Mouse (Mus musculus) heart, embryonic 11.5 days (tissue): ENCODE measurements around the gene Slc17a2. TPM values are rescaled to one million over a fixed set of nuclear protein-coding genes. Genes with fewer than 3 reads are reported as not detected.

Experiments used
- ATAC-seq: fragments of 200-750 bp; cut with Nextera tagmentation; replicated peaks from 2 replicates; pipeline ENCODE4 v1.8.0; 2017; ENCODE audit warnings: moderate library complexity; ENCODE audit not compliant: insufficient number of reproducible peaks, low FRiP score, low TSS enrichment
- H3K27ac ChIP-seq: fragments of 300-500 bp; sonication (generic); 2 replicates; pipeline ENCODE4 v1.5.1; 2014; ENCODE audit warnings: mild to moderate bottlenecking, low read depth, low read length
- H3K27me3 ChIP-seq: fragments of 300-500 bp; sonication (generic); 2 replicates; pipeline ENCODE4 v1.6.1; 2014; ENCODE audit warnings: mild to moderate bottlenecking, low read length, mixed read lengths; ENCODE audit not compliant: control insufficient read depth, insufficient read depth
- H3K36me3 ChIP-seq: fragments of 300-500 bp; sonication (generic); 2 replicates; pipeline ENCODE4 v1.6.1; 2014; ENCODE audit warnings: mild to moderate bottlenecking, low read length, moderate library complexity, mixed read lengths; ENCODE audit not compliant: control insufficient read depth, insufficient read depth
- H3K4me1 ChIP-seq: fragments of 300-500 bp; sonication (generic); 2 replicates; pipeline ENCODE4 v1.6.1; 2014; ENCODE audit warnings: low read length; ENCODE audit not compliant: control insufficient read depth, insufficient read depth
- H3K4me2 ChIP-seq: fragments of 300-500 bp; sonication (generic); 2 replicates; pipeline ENCODE4 v1.6.1; 2014; ENCODE audit warnings: mild to moderate bottlenecking, moderate library complexity
- H3K4me3 ChIP-seq: fragments of 300-500 bp; sonication (generic); 2 replicates; pipeline ENCODE4 v1.5.1; 2014; ENCODE audit warnings: low read depth, low read length
- H3K9ac ChIP-seq: fragments of 300-500 bp; sonication (generic); 2 replicates; pipeline ENCODE4 v1.6.1; 2014; ENCODE audit warnings: mild to moderate bottlenecking, low read depth, low read length, moderate library complexity
- H3K9me3 ChIP-seq: fragments of 300-500 bp; sonication (generic); replicated peaks from 2 replicates; pipeline ENCODE4 v1.6.1; 2016; ENCODE audit warnings: low read length; ENCODE audit not compliant: control insufficient read depth
- WGBS: fragments of 180-500 bp; shearing (Covaris S2); extraction: QIAGEN DNeasy Blood & Tissue Kit; methylation state at CpG from one replicate; pipeline ENCODE4 v1.1.7; 2014; ENCODE audit not compliant: insufficient replicate concordance; 5-methylcytosine and 5-hydroxymethylcytosine counted together
- polyA plus RNA-seq: library from polyadenylated mRNA; unstranded; fragments of >200 nt; fragmentation: Nextera tagmentation; extraction: Ambion mirVana; gene quantifications from 2 replicates; pipeline ENCODE4 v1.2.1, GENCODE M21; 2014

The Slc17a2 gene
- polyA plus RNA-seq, 1 experiment from 2014 or later, result not detected

DNA sequence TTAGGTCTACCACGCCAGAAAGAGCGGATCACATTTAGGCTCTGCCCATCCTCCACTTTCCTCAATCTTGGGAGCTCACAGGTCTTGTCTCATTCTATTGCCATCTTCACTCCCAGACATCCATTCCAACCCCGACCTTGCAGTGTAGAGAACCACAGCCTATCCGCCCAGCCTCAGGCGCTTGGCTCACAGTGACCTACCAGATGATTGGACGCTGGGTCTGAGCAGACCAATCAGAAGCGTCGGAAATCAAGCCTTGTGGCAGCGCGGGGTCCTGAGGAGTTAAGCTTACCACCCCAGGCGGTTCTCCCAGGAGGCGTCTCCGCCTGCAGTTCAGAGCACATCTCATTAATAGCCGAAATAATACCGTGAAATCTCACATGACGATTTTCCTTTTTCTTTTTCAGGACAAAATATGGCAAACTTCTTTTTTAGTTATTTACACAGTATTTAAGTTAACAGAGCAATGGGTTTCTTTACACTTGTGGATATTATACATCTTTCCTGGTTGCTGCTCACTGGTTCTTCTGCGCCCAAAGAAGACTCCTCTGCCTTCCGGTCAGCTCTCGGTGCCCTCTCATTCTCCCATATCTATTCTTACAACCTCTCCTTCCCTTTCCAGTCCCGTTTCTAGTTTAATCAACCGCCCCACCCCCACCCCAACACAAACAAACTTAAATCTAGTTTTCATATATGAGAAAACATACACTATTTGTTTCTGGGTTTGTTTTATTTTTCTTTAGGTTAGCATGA lies 34.1 kb upstream of the Slc17a2 start:
- no peak overlapping the region for H3K27ac ChIP-seq
- H3K4me2 ChIP-seq, result peak overlapping the region; percentile 56
- no peaks in the 10 kb centered on the region for H3K27me3 ChIP-seq
- H3K9ac ChIP-seq, result no peak overlapping the region
- H3K4me1 ChIP-seq, result no peaks in the 10 kb centered on the region
- no peaks in the 10 kb centered on the region for H3K36me3 ChIP-seq
- H3K4me3 ChIP-seq, result peak overlapping the region; percentile 16; the same call in 1 of the 2 replicates
- whole genome bisulfite sequencing, result 15% methylated on average over 21 of the region's 21 CpGs
- H3K9me3 ChIP-seq, result no peaks in the 10 kb centered on the region
- peak; percentile 87 for ATAC-seq

DNA sequence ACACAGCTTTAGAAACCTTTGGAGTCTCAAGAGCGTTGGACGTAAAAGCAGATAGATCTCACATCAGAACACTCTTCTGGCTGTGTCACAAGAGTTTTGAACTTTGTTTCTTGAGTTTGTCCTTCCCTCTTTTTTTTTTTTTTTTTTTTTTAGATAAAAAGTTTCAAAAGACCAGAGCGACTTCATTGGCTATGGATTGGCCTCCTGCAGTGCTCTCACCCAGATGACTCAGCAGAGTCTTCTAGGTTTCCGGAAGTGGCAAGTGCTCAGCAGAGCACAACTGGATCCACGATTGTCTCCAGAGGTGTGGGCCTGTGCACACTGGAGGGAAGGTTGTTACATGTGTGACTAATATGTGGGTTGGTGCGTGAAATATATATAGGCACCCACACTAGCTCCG lies 28.5 kb upstream of the Slc17a2 start:
- no peak overlapping the region for H3K4me2 ChIP-seq
- no peaks in the 10 kb centered on the region for H3K36me3 ChIP-seq
- no peak for ATAC-seq
- no peaks in the 10 kb centered on the region for H3K4me1 ChIP-seq
- no peak overlapping the region for H3K9ac ChIP-seq
- H3K4me3 ChIP-seq, result no peak overlapping the region
- no peaks in the 10 kb centered on the region for H3K9me3 ChIP-seq
- H3K27ac ChIP-seq, result no peak overlapping the region
- no peaks in the 10 kb centered on the region for H3K27me3 ChIP-seq
- 89% methylated on average over 7 of the region's 7 CpGs for WGBS

DNA sequence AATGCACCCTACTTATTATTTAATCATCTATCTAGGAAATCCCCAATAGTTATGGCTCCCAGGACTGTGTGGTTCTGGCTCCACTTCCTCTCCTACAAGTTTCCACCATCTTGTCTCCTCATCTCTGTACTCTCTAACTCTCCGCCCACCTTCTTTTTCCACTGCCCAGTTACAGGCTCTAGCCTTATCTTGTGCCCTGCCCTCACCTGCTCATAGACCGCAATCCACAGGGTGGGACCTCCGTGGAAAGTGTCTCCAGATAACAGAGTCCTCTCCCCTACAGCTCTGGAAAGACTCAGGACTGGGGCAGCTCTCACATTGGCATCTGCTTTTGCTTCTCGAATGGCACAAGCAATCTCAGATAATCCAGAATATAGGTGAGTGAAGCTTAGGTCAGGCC lies 27.8 kb upstream of the Slc17a2 start:
- no peaks in the 10 kb centered on the region for H3K36me3 ChIP-seq
- H3K9me3 ChIP-seq, result no peaks in the 10 kb centered on the region
- no peak for ATAC-seq
- no peak overlapping the region for H3K4me3 ChIP-seq
- H3K27me3 ChIP-seq, result no peaks in the 10 kb centered on the region
- H3K9ac ChIP-seq, result no peak overlapping the region
- no peaks in the 10 kb centered on the region for H3K4me1 ChIP-seq
- no peak overlapping the region for H3K27ac ChIP-seq
- WGBS, result 49% methylated on average over 4 of the region's 4 CpGs
- H3K4me2 ChIP-seq, result no peak overlapping the region

DNA sequence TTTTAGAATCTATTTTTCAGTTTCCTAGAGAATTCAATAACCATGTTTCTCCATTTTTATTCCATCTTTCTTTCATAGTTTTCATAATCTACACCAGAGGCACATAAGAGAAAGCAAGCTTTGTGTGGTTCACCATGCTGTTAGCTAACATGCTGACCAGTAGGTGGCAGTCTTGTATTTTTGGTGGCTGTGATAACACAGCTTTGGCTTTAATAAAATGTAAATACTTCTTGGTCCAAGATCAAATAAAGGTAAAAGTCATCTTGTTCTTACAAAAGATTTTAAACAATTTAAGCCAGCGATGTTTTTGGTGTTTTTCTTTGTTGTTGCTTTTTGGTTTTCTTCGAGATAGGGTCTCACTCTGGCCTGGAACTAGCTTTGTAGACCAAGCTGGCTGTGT lies 14.3 kb upstream of the Slc17a2 start:
- no peak for ATAC-seq
- H3K9ac ChIP-seq, result no peak overlapping the region
- H3K4me1 ChIP-seq, result no peaks in the 10 kb centered on the region
- no peaks in the 10 kb centered on the region for H3K9me3 ChIP-seq
- no peak overlapping the region for H3K27ac ChIP-seq
- WGBS, result 48% methylated on average over 2 of the region's 2 CpGs
- H3K4me3 ChIP-seq, result no peak overlapping the region
- H3K4me2 ChIP-seq, result no peak overlapping the region
- no peaks in the 10 kb centered on the region for H3K36me3 ChIP-seq
- H3K27me3 ChIP-seq, result no peaks in the 10 kb centered on the region

DNA sequence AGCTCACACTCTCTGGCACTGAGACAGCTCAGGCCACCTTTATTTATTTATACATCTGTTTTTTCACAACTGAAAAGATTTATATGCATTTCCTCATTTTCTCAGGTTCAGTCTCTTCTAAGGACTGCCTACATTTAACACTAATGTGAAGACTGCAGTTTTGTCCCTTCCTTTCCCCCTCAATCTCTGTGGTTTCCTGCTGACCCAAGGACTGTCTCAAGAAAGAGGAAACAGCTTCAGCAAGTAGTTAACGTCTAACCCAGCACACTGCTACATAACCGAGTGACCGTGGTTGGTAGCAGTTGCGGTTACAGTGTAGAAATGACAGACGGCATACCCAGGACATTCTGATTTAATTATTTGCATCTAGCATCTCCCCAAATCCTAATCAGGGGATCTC lies 7.4 kb upstream of the Slc17a2 start:
- Histone ChIP-seq H3K4me1 (no peaks in the 10 kb centered on the region), H3K9me3 (no peaks in the 10 kb centered on the region), H3K4me3 (no peak overlapping the region), H3K27me3 (no peaks in the 10 kb centered on the region), H3K4me2 (no peak overlapping the region), H3K36me3 (no peaks in the 10 kb centered on the region), H3K9ac (no peak overlapping the region), H3K27ac (no peak overlapping the region)
- WGBS, result 72% methylated on average over 5 of the region's 5 CpGs
- ATAC-seq, result no peak

DNA sequence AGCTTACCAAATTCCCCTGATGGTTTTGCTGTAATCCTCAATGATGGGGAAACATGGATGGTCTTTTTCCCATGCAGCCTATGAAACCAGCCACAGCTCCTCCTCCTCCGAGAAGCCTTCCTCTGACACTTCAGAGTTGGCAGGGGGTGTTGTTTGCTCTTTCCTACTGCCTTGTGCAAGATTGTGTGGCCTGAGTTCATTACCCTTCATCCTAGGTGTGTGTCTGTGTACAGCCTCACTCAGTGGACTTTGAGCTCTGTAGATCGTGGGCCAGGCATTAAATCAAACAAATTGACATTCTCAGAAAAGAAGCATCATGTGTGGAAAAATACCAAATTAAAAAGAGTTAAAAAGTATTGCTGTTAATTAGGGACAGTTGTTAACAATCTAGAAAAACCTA lies 2.3 kb upstream of the Slc17a2 start:
- H3K4me1 ChIP-seq, result no peaks in the 10 kb centered on the region
- no peaks in the 10 kb centered on the region for H3K36me3 ChIP-seq
- no peak overlapping the region for H3K4me2 ChIP-seq
- H3K4me3 ChIP-seq, result no peak overlapping the region
- H3K27me3 ChIP-seq, result no peaks in the 10 kb centered on the region
- 66% methylated on average over 2 of the region's 2 CpGs for WGBS
- no peak overlapping the region for H3K9ac ChIP-seq
- no peak overlapping the region for H3K27ac ChIP-seq
- H3K9me3 ChIP-seq, result no peaks in the 10 kb centered on the region
- ATAC-seq, result no peak

DNA sequence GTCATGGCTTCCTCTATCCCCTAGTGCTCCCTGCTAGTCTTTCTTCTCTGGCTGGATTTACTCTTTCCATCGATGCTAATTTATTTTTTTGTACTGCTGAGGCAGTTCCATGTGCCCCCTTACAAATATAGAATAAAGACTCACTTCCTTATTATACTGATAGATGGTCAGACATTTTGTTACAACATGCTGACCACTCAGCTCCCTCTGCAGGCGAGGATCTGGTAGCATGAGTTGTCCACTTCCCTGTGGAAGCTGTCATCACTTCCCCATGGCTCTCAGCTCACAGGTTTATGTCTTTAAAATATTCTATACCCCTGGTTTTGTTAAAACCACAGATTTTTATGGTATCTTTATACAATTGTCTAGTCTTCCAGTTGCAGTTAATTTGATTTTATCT lies 9.4 kb downstream of the Slc17a2 start:
- no peaks in the 10 kb centered on the region for H3K4me1 ChIP-seq
- 63% methylated on average over 2 of the region's 2 CpGs for WGBS
- H3K36me3 ChIP-seq, result no peaks in the 10 kb centered on the region
- no peak overlapping the region for H3K27ac ChIP-seq
- no peak overlapping the region for H3K4me2 ChIP-seq
- no peak for ATAC-seq
- H3K27me3 ChIP-seq, result no peaks in the 10 kb centered on the region
- H3K4me3 ChIP-seq, result no peak overlapping the region
- H3K9me3 ChIP-seq, result no peaks in the 10 kb centered on the region
- no peak overlapping the region for H3K9ac ChIP-seq

DNA sequence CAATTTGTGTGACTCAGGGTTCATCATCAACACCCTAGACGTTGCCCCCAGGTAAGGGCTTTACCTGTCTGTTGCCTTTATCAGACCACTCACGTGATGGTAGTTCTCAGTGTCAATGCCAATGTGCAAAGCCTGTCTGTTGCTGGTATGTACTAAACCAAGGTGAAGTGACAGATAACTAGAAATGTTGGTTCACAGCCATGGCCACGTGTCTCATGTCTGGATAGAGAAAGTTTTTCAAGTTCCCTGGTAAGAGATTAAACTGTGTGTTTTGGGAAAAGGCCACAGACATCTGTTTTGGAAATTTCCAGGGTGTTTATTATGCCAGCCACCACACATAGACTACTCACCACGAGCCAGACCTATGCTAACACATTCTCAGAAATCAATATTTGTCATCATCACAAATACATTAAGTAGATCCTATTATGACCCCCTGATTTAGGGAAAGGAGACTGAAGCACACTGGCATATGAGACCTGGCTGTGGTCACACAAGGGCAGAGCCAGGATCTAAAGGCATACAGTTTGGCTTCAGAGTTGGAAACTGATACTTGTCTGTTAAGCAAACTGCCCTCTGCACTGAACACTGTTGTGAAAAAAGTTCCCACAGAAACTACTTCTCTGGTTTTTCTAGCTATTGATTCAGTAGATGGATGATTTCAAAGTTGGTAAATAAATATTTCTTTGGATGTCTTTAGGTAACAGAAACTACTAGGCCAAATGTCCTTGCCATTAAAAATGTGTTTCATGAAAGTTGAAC lies 13.6 kb downstream of the Slc17a2 start:
- H3K27ac ChIP-seq, result no peak overlapping the region
- no peaks in the 10 kb centered on the region for H3K4me1 ChIP-seq
- no peak for ATAC-seq
- no peak overlapping the region for H3K4me2 ChIP-seq
- no peaks in the 10 kb centered on the region for H3K9me3 ChIP-seq
- no peaks in the 10 kb centered on the region for H3K27me3 ChIP-seq
- no peak overlapping the region for H3K4me3 ChIP-seq
- no peaks in the 10 kb centered on the region for H3K36me3 ChIP-seq
- no peak overlapping the region for H3K9ac ChIP-seq
- 65% methylated on average over 4 of the region's 4 CpGs for WGBS

DNA sequence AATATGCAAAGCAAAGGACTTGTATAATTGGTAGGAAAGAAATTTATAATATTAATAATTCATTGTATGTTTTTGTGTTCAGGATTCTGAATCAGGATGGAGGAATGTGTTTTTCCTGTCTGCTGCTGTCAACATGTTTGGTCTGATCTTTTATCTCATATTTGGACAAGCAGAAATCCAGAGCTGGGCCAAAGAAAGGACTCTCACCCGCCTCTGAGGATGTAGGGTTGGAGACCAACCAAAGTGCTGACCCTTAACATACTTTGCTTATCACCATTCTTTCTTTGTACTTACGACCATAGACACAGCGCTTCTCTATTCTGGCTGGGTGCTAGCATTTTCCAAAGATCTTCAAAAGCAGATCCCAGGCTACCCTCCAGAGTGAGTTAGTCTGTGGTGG lies 15.4 kb downstream of the Slc17a2 start:
- ATAC-seq, result no peak
- H3K4me1 ChIP-seq, result no peaks in the 10 kb centered on the region

More for the DNA sequence above, 15.4 kb downstream of the Slc17a2 start:
- no peaks in the 10 kb centered on the region for H3K36me3 ChIP-seq
- no peaks in the 10 kb centered on the region for H3K9me3 ChIP-seq
- no peak overlapping the region for H3K9ac ChIP-seq
- H3K27ac ChIP-seq, result no peak overlapping the region
- H3K27me3 ChIP-seq, result no peaks in the 10 kb centered on the region
- no peak overlapping the region for H3K4me3 ChIP-seq
- H3K4me2 ChIP-seq, result no peak overlapping the region
- 31% methylated on average over 3 of the region's 3 CpGs for WGBS
